Mouse (Mus musculus) hindbrain, embryonic 15.5 days (tissue): ENCODE measurements around the gene Mau2. TPM values are rescaled to one million over a fixed set of nuclear protein-coding genes. Genes with fewer than 3 reads are reported as not detected.
"Not testable (repeated sequence)": the region's sequence is repeated elsewhere in the genome, so short reads cannot be mapped to it uniquely, and the experiment has no call there.

Source experiments
- ATAC-seq: fragments of 200-750 bp; cut with Nextera tagmentation; 2 replicates; pipeline ENCODE4 v1.8.0; 2017; ENCODE audit warnings: low read depth, moderate number of reproducible peaks, moderate TSS enrichment; ENCODE audit not compliant: low FRiP score
- H3K27ac ChIP-seq: fragments of 300-500 bp; sonication (generic); replicated peaks from 2 replicates; pipeline ENCODE4 v1.5.1; 2015; ENCODE audit warnings: mild to moderate bottlenecking, inconsistent platforms
- H3K27me3 ChIP-seq: fragments of 300-500 bp; sonication (generic); 2 replicates; pipeline ENCODE4 v1.6.1; 2015; ENCODE audit warnings: control low read depth, inconsistent platforms
- H3K36me3 ChIP-seq: fragments of 300-500 bp; sonication (generic); 2 replicates; pipeline ENCODE4 v1.6.1; 2015; ENCODE audit warnings: control low read depth, inconsistent platforms
- H3K4me1 ChIP-seq: fragments of 300-500 bp; sonication (generic); replicated peaks from 2 replicates; pipeline ENCODE4 v1.6.1; 2015; ENCODE audit warnings: control low read depth, inconsistent platforms
- H3K4me2 ChIP-seq: fragments of 300-500 bp; sonication (generic); 2 replicates; pipeline ENCODE4 v1.6.1; 2015; ENCODE audit warnings: moderate library complexity, mild to moderate bottlenecking, inconsistent platforms
- H3K4me3 ChIP-seq: fragments of 300-500 bp; sonication (generic); 2 replicates; pipeline ENCODE4 v1.5.1; 2015; ENCODE audit warnings: mild to moderate bottlenecking, inconsistent platforms
- H3K9ac ChIP-seq: fragments of 300-500 bp; sonication (generic); 2 replicates; pipeline ENCODE4 v1.6.1; 2015; ENCODE audit warnings: inconsistent platforms
- H3K9me3 ChIP-seq: fragments of 300-500 bp; sonication (generic); 2 replicates; pipeline ENCODE4 v1.6.1; 2016; ENCODE audit warnings: control low read depth, inconsistent platforms
- WGBS: fragments of 180-500 bp; shearing (Covaris S2); methylation state at CpG from one replicate; pipeline ENCODE4 v1.1.7; 2015; 5-methylcytosine and 5-hydroxymethylcytosine counted together
- polyA plus RNA-seq: library from polyadenylated mRNA; unstranded; fragments of >200 nt; fragmentation: Nextera tagmentation; extraction: Ambion mirVana; gene quantifications from 2 replicates; pipeline ENCODE4 v1.2.1, GENCODE M21; 2015

Mau2 gene
- polyA plus RNA-seq, 1 experiment from 2014 or later, result 72.2 TPM

DNA sequence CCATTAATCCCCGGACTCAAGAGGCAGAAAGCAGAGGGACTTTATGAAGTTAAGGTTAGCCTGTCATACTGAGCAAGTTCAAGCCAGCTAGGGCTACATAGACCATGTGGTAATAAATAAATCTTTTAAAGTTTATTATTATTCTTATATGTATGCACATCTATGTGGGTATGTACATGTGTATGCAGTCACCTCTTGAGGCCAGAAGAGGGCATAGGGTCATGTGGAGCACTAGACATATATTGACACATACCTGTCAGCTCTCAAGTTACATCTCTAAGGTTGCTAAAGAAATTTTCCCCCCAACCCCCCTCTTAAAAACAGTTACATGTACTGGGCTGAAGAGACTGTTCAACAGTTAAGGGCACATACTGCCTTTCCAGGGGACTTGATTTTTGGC lies 29.8 kb downstream of the Mau2 start:
- H3K9me3 ChIP-seq, result no peaks in the 10 kb centered on the region
- H3K27me3 ChIP-seq, result no peaks in the 10 kb centered on the region
- WGBS, result 89% methylated on average over 1 of the region's 1 CpGs
- no peak overlapping the region for H3K4me2 ChIP-seq
- H3K27ac ChIP-seq, result no peak overlapping the region
- no peak for ATAC-seq
- peaks cover 21% of the 10 kb centered on the region for H3K36me3 ChIP-seq
- H3K9ac ChIP-seq, result no peak overlapping the region
- no peaks in the 10 kb centered on the region for H3K4me1 ChIP-seq
- H3K4me3 ChIP-seq, result no peak overlapping the region

GRCm38 (mm10) chr8:70012350-70012749 lies 30.2 kb downstream of the Mau2 start:
- H3K4me1 ChIP-seq, result no peaks in the 10 kb centered on the region
- H3K9ac ChIP-seq, result no peak overlapping the region
- no peak overlapping the region for H3K27ac ChIP-seq
- H3K27me3 ChIP-seq, result no peaks in the 10 kb centered on the region
- H3K4me3 ChIP-seq, result no peak overlapping the region
- H3K9me3 ChIP-seq, result no peaks in the 10 kb centered on the region
- no peak overlapping the region for H3K4me2 ChIP-seq
- no peak for ATAC-seq
- WGBS, result 86% methylated on average over 3 of the region's 3 CpGs
- peaks cover 16% of the 10 kb centered on the region for H3K36me3 ChIP-seq

DNA sequence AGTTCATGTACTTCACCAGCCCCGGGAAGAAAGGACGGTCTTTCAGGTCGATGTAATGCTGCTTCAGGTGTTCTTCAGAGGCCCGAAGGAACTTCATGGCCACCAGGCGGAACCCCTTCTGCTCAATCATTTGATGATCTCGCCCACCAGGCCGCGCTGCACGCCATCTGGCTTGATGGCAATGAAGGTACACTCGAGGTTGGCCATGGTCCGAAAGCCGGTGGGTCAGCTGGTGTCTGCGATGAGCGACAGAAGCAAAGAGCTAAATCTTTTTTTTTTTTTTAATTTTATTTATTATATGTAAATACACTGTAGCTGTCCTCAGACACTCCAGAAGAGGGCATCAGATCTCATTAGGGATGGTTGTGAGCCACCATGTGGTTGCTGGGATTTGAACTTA lies 31.7 kb downstream of the Mau2 start:
- not testable (repeated sequence) for ATAC-seq, H3K27ac ChIP-seq, H3K9me3 ChIP-seq, H3K36me3 ChIP-seq, H3K4me2 ChIP-seq, H3K9ac ChIP-seq, H3K4me1 ChIP-seq, H3K4me3 ChIP-seq, H3K27me3 ChIP-seq
- 90% methylated on average over 14 of the region's 14 CpGs for WGBS

GRCm38 (mm10) chr8:70005178-70005577 lies 37.4 kb downstream of the Mau2 start:
- Histone ChIP-seq H3K36me3 (no peaks in the 10 kb centered on the region), H3K27ac (no peak overlapping the region), H3K9me3 (no peaks in the 10 kb centered on the region), H3K4me1 (peaks cover 6% of the 10 kb centered on the region; the same call in 1 of the 2 replicates), H3K4me3 (no peak overlapping the region), H3K9ac (no peak overlapping the region), H3K27me3 (no peaks in the 10 kb centered on the region), H3K4me2 (no peak overlapping the region)
- ATAC-seq, result no peak
- WGBS, result 57% methylated on average over 2 of the region's 2 CpGs

DNA sequence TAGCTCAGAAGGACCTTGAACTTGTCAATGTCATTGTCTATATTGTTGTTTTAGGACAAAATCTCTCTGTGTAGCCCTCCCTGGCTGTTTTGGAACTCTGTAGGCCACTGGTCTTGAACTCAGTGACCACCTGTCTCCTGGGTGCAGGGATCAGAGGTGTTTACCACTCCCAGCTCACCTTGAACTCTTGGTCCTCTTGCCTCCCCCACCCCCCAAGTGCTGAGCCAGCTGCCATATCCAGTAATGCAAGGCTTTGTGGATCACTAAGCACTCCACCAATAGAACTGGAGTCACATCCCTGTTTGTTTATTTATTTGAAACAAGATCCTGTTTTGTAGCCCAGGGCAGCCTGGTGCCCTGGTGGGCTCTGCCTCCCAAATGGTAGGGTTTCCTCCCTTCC lies 38.2 kb downstream of the Mau2 start:
- no peak for ATAC-seq
- Histone ChIP-seq H3K9me3 (no peaks in the 10 kb centered on the region), H3K4me2 (no peak overlapping the region), H3K4me1 (peaks cover 6% of the 10 kb centered on the region; the same call in 1 of the 2 replicates), H3K36me3 (no peaks in the 10 kb centered on the region), H3K27me3 (no peaks in the 10 kb centered on the region), H3K27ac (no peak overlapping the region), H3K9ac (no peak overlapping the region), H3K4me3 (no peak overlapping the region)

DNA sequence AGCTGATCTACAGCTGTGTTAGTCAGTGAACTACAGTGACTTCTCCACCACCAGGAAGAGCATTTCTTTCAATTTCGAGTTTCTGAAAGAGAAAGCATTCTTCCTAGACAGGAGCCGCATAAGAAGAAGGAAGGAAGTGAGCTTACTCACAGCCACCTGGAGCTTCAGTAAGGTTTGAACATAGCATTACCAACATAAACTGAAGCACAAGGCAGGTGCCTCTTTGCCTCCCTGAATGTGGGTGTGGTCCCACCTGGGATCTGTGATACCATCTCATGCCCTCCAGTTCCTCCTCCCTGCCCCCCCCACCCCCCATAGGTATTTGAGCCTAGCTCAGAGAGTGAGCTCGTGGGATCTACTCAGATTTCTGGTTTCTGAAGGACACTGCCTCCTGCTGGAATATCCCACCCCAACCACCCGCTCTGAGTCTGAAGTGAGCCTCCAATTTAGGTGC lies 39.3 kb downstream of the Mau2 start:
- no peaks in the 10 kb centered on the region for H3K27me3 ChIP-seq
- no peak overlapping the region for H3K27ac ChIP-seq
- H3K4me1 ChIP-seq, result peaks cover 6% of the 10 kb centered on the region; the same call in 1 of the 2 replicates
- no peak overlapping the region for H3K4me3 ChIP-seq
- no peaks in the 10 kb centered on the region for H3K36me3 ChIP-seq
- H3K4me2 ChIP-seq, result no peak overlapping the region
- H3K9me3 ChIP-seq, result no peaks in the 10 kb centered on the region
- ATAC-seq, result no peak
- H3K9ac ChIP-seq, result no peak overlapping the region
- WGBS, result 63% methylated on average over 4 of the region's 4 CpGs

GRCm38 (mm10) chr8:70001892-70002191 lies 40.7 kb downstream of the Mau2 start:
- not testable (repeated sequence) for ATAC-seq, H3K4me1 ChIP-seq, H3K27me3 ChIP-seq, H3K36me3 ChIP-seq, H3K4me3 ChIP-seq, H3K9ac ChIP-seq, H3K9me3 ChIP-seq, H3K27ac ChIP-seq
- peak overlapping the region; percentile 38 for H3K4me2 ChIP-seq
- 44% methylated on average over 7 of the region's 7 CpGs for WGBS

DNA sequence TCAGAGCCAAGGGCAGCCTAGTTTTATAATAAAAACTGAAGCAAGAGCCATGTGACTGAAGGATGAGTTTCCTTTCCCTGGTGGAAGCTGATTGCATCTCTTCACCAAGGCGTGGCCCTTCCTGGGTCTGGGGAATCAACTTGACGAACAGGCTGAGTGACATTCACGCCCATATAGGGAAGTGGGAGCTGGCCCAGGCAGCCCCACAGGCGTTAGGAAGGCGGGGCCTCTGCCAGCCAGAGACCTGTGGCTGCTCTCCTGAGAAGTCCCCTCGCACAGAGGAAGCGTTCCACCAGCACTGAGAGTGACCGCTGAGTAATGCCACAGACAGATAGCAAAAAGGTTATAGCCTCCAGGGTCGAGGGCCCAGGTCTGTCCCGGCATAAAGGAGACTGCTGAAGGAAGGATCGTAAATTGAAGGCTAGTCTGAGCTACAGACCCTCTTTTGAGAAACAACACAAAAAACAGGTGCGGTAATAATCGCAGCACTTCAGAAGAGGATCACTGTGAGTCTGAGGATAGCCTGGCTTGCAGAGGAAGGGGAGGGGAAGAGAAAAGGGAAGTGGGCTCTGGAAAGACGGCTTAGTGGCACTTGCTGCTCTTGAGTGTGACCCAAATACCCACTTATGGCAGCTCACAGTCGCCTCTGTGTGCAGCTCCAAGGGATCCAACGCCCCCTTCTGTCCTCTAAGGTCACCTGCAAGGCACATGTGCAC lies 41.2 kb downstream of the Mau2 start:
- Histone ChIP-seq H3K9me3 (no peaks in the 10 kb centered on the region), H3K4me2 (peak overlapping the region; percentile 38), H3K4me3 (no peak overlapping the region), H3K4me1 (peaks cover 11% of the 10 kb centered on the region), H3K27me3 (no peaks in the 10 kb centered on the region), H3K27ac (no peak overlapping the region), H3K9ac (no peak overlapping the region), H3K36me3 (no peaks in the 10 kb centered on the region)
- 6% methylated on average over 16 of the region's 16 CpGs for WGBS
- no peak for ATAC-seq

GRCm38 (mm10) chr8:70000226-70000625 lies 42.3 kb downstream of the Mau2 start:
- H3K4me3 ChIP-seq, result no peak overlapping the region
- H3K9ac ChIP-seq, result no peak overlapping the region
- no peak overlapping the region for H3K27ac ChIP-seq
- H3K4me1 ChIP-seq, result peaks cover 16% of the 10 kb centered on the region
- H3K4me2 ChIP-seq, result no peak overlapping the region
- H3K9me3 ChIP-seq, result no peaks in the 10 kb centered on the region
- H3K27me3 ChIP-seq, result no peaks in the 10 kb centered on the region
- no peaks in the 10 kb centered on the region for H3K36me3 ChIP-seq
- 88% methylated on average over 2 of the region's 2 CpGs for WGBS
- no peak for ATAC-seq

DNA sequence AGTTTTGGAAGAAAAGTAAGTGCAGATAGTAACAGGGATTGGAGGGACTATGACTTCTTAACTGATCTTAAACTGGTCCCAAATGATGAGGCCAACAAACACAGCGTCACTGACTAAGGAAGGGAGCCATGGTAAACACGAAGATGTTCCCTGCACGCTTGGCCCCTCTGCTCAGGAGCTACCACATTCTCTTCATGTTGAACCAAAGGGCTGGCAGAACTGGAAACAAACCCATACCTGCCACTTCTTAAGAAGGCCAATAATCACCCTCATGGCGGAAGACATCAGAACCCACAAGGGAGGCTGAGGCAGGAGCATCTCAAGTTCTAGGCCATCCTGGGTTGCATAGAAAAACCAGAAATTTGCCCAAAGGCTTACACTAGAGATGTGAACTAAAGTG lies 43.3 kb downstream of the Mau2 start:
- no peak overlapping the region for H3K9ac ChIP-seq
- H3K27me3 ChIP-seq, result no peaks in the 10 kb centered on the region
- H3K36me3 ChIP-seq, result no peaks in the 10 kb centered on the region
- ATAC-seq, result no peak
- no peak overlapping the region for H3K4me2 ChIP-seq
- no peak overlapping the region for H3K4me3 ChIP-seq
- no peak overlapping the region for H3K27ac ChIP-seq
- peaks cover 24% of the 10 kb centered on the region for H3K4me1 ChIP-seq
- 92% methylated on average over 4 of the region's 4 CpGs for WGBS
- no peaks in the 10 kb centered on the region for H3K9me3 ChIP-seq

- WGBS, result 92% methylated on average over 3 of the region's 3 CpGs
- Histone ChIP-seq H3K27me3 (no peaks in the 10 kb centered on the region), H3K9me3 (no peaks in the 10 kb centered on the region), H3K4me1 (peaks cover 26% of the 10 kb centered on the region), H3K4me2 (no peak overlapping the region), H3K4me3 (no peak overlapping the region), H3K9ac (no peak overlapping the region), H3K36me3 (no peaks in the 10 kb centered on the region), H3K27ac (no peak overlapping the region)
- no peak for ATAC-seq
Observed at GRCm38 (mm10) chr8:69998706-69999105, 43.8 kb downstream of the Mau2 start.

- H3K4me3 ChIP-seq, result peak overlapping the region; percentile 85
- no peaks in the 10 kb centered on the region for H3K27me3 ChIP-seq
- no peak for ATAC-seq
- peak overlapping the region; percentile 81 for H3K4me2 ChIP-seq
- H3K9me3 ChIP-seq, result no peaks in the 10 kb centered on the region
- H3K27ac ChIP-seq, result peak overlapping the region; percentile 75
- WGBS, result 3% methylated on average over 35 of the region's 35 CpGs
- peaks cover 26% of the 10 kb centered on the region for H3K4me1 ChIP-seq
- peak overlapping the region; percentile 60 for H3K9ac ChIP-seq
- no peaks in the 10 kb centered on the region for H3K36me3 ChIP-seq
Observed at GRCm38 (mm10) chr8:69996589-69997285, 45.8 kb downstream of the Mau2 start.
